Mouse (Mus musculus) embryonic stem cell, embryonic (primary cell): ENCODE data around the gene Brpf1.

Source experiments
- CTCF ChIA-PET, 4 experiments: fragments of 300-600 bp in 2 of 4; fragments of 350-600 bp in 2 of 4; sonication (Branson Sonifier 250); formaldehyde crosslinking; loops; one replicate each; lab custom pipeline; 2022; ENCODE audit warnings: inconsistent platforms in 2 of 4; lab: Charles Lee
- POLR2A ChIA-PET, 4 experiments: fragments of 300-600 bp in 2 of 4; fragments of 350-600 bp in 2 of 4; sonication (Branson Sonifier 250); formaldehyde crosslinking; loops; one replicate each; lab custom pipeline; 2022; ENCODE audit warnings: antibody characterized with exemption in 4 of 4, inconsistent platforms in 1 of 4; lab: Charles Lee

Brpf1 gene

GRCm38 (mm10) chr6:113306986-113307349 is at the start of gene Brpf1:
Gene Brpf1, plus strand, starts transcription at chr6:113307137.
- CTCF ChIA-PET, result interaction anchor here in 1 of 4 experiments (0.9 to 1.4 kb wide), 4 partner anchors 10 to 46 kb away, joined by 3 to 8 read pairs (median 4); no protein-coding TSS in a partner anchor
- POLR2A ChIA-PET, result interaction anchor here (0.8 to 6.2 kb wide), 70 partner anchors 9 to 611 kb away, joined by 3 to 72 read pairs (median 6); partner anchors contain the start of genes Ogg1 (in 3 of the 4), Camk1 (in 2 of the 4), Cpne9 (in 2 of the 4) and Mtmr14 (in 2 of the 4)

- ChIA-PET CTCF (interaction anchor here in 2 of 4 experiments (0.6 to 1.4 kb wide), 4 partner anchors 10 to 76 kb away, joined by 3 to 4 read pairs (median 3); no protein-coding TSS in a partner anchor), POLR2A (interaction anchor here in 2 of 4 experiments (0.9 to 2.6 kb wide), 6 partner anchors 12 to 218 kb away, joined by 3 to 9 read pairs (median 4); partner anchors contain the start of gene Brpf1 (in 1 of the 2))
These were observed 45.6 kb upstream of the Brpf1 start for GRCm38 (mm10) chr6:113261174-113261858.

GRCm38 (mm10) chr6:113263531-113263930 is 43.4 kb upstream of the Brpf1 start:
- CTCF ChIA-PET, result no interaction called here
- POLR2A ChIA-PET, result no interaction called here

GRCm38 (mm10) chr6:113264429-113264828 is 42.5 kb upstream of the Brpf1 start:
- POLR2A ChIA-PET, result no interaction called here
- CTCF ChIA-PET, result no interaction called here

- POLR2A ChIA-PET, result interaction anchor here in 3 of 4 experiments (0.6 to 2.7 kb wide), 18 partner anchors 11 to 227 kb away, joined by 3 to 12 read pairs (median 3); partner anchors contain the start of genes Cpne9 (in 3 of the 3) and Ogg1 (in 1 of the 3)
- CTCF ChIA-PET, result interaction anchor here in 2 of 4 experiments (0.6 to 0.7 kb wide), 3 partner anchors 30 to 157 kb away, joined by 3 to 10 read pairs (median 3); no protein-coding TSS in a partner anchor
These were observed 39.8 kb upstream of the Brpf1 start for GRCm38 (mm10) chr6:113266996-113267655.

- ChIA-PET POLR2A (interaction anchor here in 3 of 4 experiments (1.0 to 2.1 kb wide), 7 partner anchors 12 to 153 kb away, joined by 3 to 7 read pairs (median 6); partner anchors contain the start of gene Cpne9 (in 1 of the 3)), CTCF (no interaction called here)
These were observed 38.9 kb upstream of the Brpf1 start for GRCm38 (mm10) chr6:113267988-113268387.

GRCm38 (mm10) chr6:113272365-113272764 is 34.6 kb upstream of the Brpf1 start:
- ChIA-PET CTCF (interaction anchor here in 1 of 4 experiments (0.6 kb wide), 1 partner anchor 51 kb away, joined by 4 read pairs; no protein-coding TSS in a partner anchor), POLR2A (interaction anchor here in 2 of 4 experiments (1.9 to 3.4 kb wide), 2 partner anchors 11 to 35 kb away, joined by 5 to 16 read pairs; partner anchors contain the start of gene Brpf1 (in 1 of the 2))

GRCm38 (mm10) chr6:113276846-113277245 is 30.1 kb upstream of the Brpf1 start:
- POLR2A ChIA-PET, result interaction anchor here in 1 of 4 experiments (0.9 to 2.7 kb wide), 4 partner anchors 10 to 110 kb away, joined by 3 to 9 read pairs (median 4); partner anchors contain the start of gene Brpf1

GRCm38 (mm10) chr6:113281676-113282075 is 25.3 kb upstream of the Brpf1 start:
- ChIA-PET POLR2A (interaction anchor here in 3 of 4 experiments (0.6 to 7.4 kb wide), 11 partner anchors 13 to 186 kb away, joined by 3 to 64 read pairs (median 7); partner anchors contain the start of genes Brpf1 (in 2 of the 3) and Ogg1 (in 1 of the 3)), CTCF (interaction anchor here in 1 of 4 experiments (1.0 to 2.5 kb wide), 2 partner anchors 21 to 73 kb away, joined by 5 to 12 read pairs; no protein-coding TSS in a partner anchor)

More at GRCm38 (mm10) chr6:113276846-113277245, 30.1 kb upstream of the Brpf1 start:
- CTCF ChIA-PET, result no interaction called here

GRCm38 (mm10) chr6:113282101-113282802 is 24.7 kb upstream of the Brpf1 start, which contains the start of gene Cpne9:
Gene Cpne9, plus strand, starts transcription at chr6:113282307.
- ChIA-PET POLR2A (interaction anchor here in 3 of 4 experiments (0.7 to 7.4 kb wide), 23 partner anchors 12 to 458 kb away, joined by 3 to 64 read pairs (median 5); partner anchors contain the start of genes Brpf1 (in 2 of the 3), Ogg1 (in 2 of the 3), Camk1 (in 1 of the 3) and Rpusd3 (in 1 of the 3)), CTCF (interaction anchor here in 2 of 4 experiments (0.7 to 2.5 kb wide), 4 partner anchors 20 to 73 kb away, joined by 3 to 12 read pairs (median 4); no protein-coding TSS in a partner anchor)

- CTCF ChIA-PET, result interaction anchor here in 2 of 4 experiments (0.6 to 2.5 kb wide), 7 partner anchors 19 to 245 kb away, joined by 3 to 12 read pairs (median 3); no protein-coding TSS in a partner anchor
These were observed 24.0 kb upstream of the Brpf1 start for GRCm38 (mm10) chr6:113282969-113283368.

GRCm38 (mm10) chr6:113283500-113283899 is 23.4 kb upstream of the Brpf1 start:
- ChIA-PET POLR2A (interaction anchor here (0.5 to 7.4 kb wide), 34 partner anchors 9 to 456 kb away, joined by 3 to 64 read pairs (median 4); partner anchors contain the start of genes Brpf1 (in 2 of the 4), Mtmr14 (in 2 of the 4), Ogg1 (in 2 of the 4) and Camk1 (in 1 of the 4)), CTCF (interaction anchor here in 3 of 4 experiments (0.6 to 2.5 kb wide), 8 partner anchors 13 to 839 kb away, joined by 3 to 12 read pairs (median 4); no protein-coding TSS in a partner anchor)

More at GRCm38 (mm10) chr6:113282969-113283368, 24.0 kb upstream of the Brpf1 start:
- POLR2A ChIA-PET, result interaction anchor here in 3 of 4 experiments (0.5 to 7.4 kb wide), 32 partner anchors 8 to 457 kb away, joined by 3 to 64 read pairs (median 4); partner anchors contain the start of genes Brpf1 (in 2 of the 3), Ogg1 (in 2 of the 3), Camk1 (in 1 of the 3) and Mtmr14 (in 1 of the 3)

GRCm38 (mm10) chr6:113284931-113285330 is 22.0 kb upstream of the Brpf1 start:
- CTCF ChIA-PET, result no interaction called here
- POLR2A ChIA-PET, result interaction anchor here in 3 of 4 experiments (1.0 to 7.4 kb wide), 11 partner anchors 9 to 327 kb away, joined by 3 to 64 read pairs (median 6); partner anchors contain the start of genes Brpf1 (in 2 of the 3), Camk1 (in 1 of the 3) and Thumpd3 (in 1 of the 3)

- CTCF ChIA-PET, result no interaction called here
- POLR2A ChIA-PET, result interaction anchor here in 1 of 4 experiments (2.5 to 7.4 kb wide), 3 partner anchors 10 to 20 kb away, joined by 5 to 64 read pairs (median 54); partner anchors contain the start of gene Brpf1
These were observed 20.6 kb upstream of the Brpf1 start for GRCm38 (mm10) chr6:113286316-113286715.

- POLR2A ChIA-PET, result interaction anchor here in 2 of 4 experiments (1.5 to 3.0 kb wide), 3 partner anchors 9 to 21 kb away, joined by 3 to 15 read pairs (median 5); partner anchors contain the start of gene Brpf1 (in 1 of the 2)
- CTCF ChIA-PET, result no interaction called here
These were observed 19.7 kb upstream of the Brpf1 start for GRCm38 (mm10) chr6:113287236-113287635.

- ChIA-PET CTCF (interaction anchor here in 2 of 4 experiments (0.7 to 1.5 kb wide), 3 partner anchors 11 to 16 kb away, joined by 6 to 7 read pairs (median 6); no protein-coding TSS in a partner anchor), POLR2A (interaction anchor here in 3 of 4 experiments (0.5 to 3.0 kb wide), 11 partner anchors 9 to 105 kb away, joined by 3 to 15 read pairs (median 4); partner anchors contain the start of gene Brpf1 (in 2 of the 3))
These were observed 17.6 kb upstream of the Brpf1 start for GRCm38 (mm10) chr6:113289346-113289745.
